Mouse (Mus musculus) olfactory bulb, adult 2 months (tissue): ENCODE results near the gene Wdr26.

Source experiments
- CTCF ChIP-seq: fragments of 200-500 bp; IDR thresholded peaks from 2 replicates; pipeline ENCODE4 v1.5.1; 2012; ENCODE audit warnings: low read depth, mild to moderate bottlenecking, low read length, moderate library complexity; ENCODE audit not compliant: insufficient read depth
- POLR2A ChIP-seq: fragments of 200-500 bp; IDR thresholded peaks from 2 replicates; pipeline ENCODE4 v1.6.1; 2012; ENCODE audit warnings: mild to moderate bottlenecking, low read depth, low read length, moderate library complexity; ENCODE audit not compliant: insufficient read depth

DNA sequence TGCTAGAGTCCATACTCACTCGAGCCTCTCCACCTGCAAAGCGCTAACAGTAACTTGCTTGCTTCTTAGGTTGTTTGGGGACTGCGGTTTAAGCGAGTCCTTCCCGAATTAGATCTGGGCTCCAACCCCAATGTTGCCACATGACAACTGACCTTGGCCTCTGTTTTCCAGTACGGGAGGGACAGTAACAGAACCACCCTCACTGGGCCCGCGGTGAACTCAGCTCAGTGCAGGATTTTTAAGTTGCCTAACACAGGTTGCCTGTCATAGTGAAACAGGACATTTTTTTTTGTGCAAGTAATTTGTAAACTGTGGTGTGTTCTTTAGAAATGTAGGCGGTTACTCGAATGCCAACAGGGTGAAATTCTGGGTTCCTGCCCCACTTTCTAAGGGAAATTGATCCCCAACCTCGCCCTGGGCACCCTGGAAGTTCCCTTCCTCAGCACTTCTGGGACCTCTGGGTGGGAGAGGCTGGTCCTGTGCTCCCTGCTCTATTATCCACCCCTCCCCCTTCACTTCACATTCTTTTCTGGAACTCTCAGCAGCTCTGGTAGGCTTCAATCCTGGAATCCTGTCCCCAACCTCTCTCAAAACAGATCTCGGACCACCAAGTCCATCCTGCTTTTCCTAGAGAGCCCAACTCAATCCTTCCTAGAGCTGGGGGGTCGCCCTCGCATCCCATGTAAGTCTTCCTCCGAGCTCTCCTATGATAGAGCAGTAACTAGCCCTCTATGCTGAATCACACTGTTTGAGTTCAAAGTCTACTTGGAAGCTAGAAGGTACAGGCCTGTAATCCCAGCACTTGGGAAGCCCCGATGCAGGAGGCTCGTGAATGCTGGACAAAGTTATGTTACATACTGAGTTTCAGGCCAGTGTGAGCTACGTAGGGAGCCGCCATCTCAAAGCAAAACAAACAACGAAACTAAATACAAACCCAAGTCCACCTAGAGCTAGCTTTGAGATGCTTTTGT is 46.1 kb upstream of the Wdr26 start:
- TF ChIP-seq CTCF, result no peak
- no peak for TF ChIP-seq POLR2A
